Mouse (Mus musculus): ENCODE measurements around the gene Adgrg5. TPM values are rescaled to one million over a fixed set of nuclear protein-coding genes. Genes with fewer than 3 reads are reported as not detected.

Gene Adgrg5
- polyA plus RNA-seq (2012; rRNA removed) = 0.06 and 0.08 TPM in 2 replicates

GRCm38 (mm10) chr8:94923405-94923804 lies at the start of gene Adgrg5:
TSS of gene Adgrg5 (plus strand) at chr8:94923694.
- TF ChIP-seq CTCF (IDR thresholded peaks at IDR 0.05; ENCODE audit: borderline replicate concordance, insufficient read depth, low read depth, low read length) (no peak), POLR2A (IDR thresholded peaks at IDR 0.05; ENCODE audit: borderline replicate concordance, insufficient read depth, low read length) (no peak)
- H3K27ac ChIP-seq (ENCODE audit: insufficient read depth, low read length) = no peak within 1 kb of the TSS
- 43% methylated on average over 8 of the region's 8 CpGs for WGBS
- no peak for DNase-seq
- no peaks in the 10 kb centered on the region for H3K27me3 ChIP-seq (ENCODE audit: control insufficient read depth, insufficient read depth, low read length)
- H3K4me3 ChIP-seq (replicated peaks; ENCODE audit: insufficient read depth, low read depth, low read length) = no peak within 1 kb of the TSS
- H3K4me1 ChIP-seq (ENCODE audit: control insufficient read depth, insufficient read depth, low read length) = no peaks in the 10 kb centered on the region

DNA sequence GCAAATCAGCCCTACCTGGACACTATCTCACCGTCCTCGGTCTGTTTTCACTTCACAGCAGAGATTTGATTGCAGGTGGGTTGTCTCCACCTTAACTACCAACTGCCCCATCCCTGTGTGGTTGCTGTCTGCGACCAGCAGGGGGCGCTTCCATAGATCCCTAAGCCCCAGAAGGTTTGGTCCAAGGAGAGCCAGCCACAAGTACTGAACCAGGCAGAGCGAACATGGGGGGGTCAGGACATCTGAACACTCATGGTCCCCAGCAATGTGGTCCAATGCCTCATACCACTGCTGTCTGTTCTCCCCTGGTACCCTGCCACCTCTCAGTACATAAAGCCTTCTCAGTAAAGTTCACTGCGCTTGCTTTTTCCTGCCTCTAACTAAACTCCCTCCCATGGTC lies 49.1 kb upstream of the Adgrg5 start:
- no peaks in the 10 kb centered on the region for H3K27me3 ChIP-seq (ENCODE audit: control insufficient read depth, insufficient read depth, low read length)
- peaks cover 18% of the 10 kb centered on the region for H3K4me1 ChIP-seq (ENCODE audit: control insufficient read depth, insufficient read depth, low read length)
- DNase-seq = peak; percentile 54 to 67
- 19% methylated on average over 6 of the region's 6 CpGs for WGBS
- H3K4me3 ChIP-seq (replicated peaks; ENCODE audit: insufficient read depth, low read depth, low read length) = no peak overlapping the region
- TF ChIP-seq POLR2A (IDR thresholded peaks at IDR 0.05; ENCODE audit: borderline replicate concordance, insufficient read depth, low read length) = no peak
- peak; percentile 80 for TF ChIP-seq CTCF (IDR thresholded peaks at IDR 0.05; ENCODE audit: borderline replicate concordance, insufficient read depth, low read depth, low read length)
- no peak overlapping the region for H3K27ac ChIP-seq (ENCODE audit: insufficient read depth, low read length)

DNA sequence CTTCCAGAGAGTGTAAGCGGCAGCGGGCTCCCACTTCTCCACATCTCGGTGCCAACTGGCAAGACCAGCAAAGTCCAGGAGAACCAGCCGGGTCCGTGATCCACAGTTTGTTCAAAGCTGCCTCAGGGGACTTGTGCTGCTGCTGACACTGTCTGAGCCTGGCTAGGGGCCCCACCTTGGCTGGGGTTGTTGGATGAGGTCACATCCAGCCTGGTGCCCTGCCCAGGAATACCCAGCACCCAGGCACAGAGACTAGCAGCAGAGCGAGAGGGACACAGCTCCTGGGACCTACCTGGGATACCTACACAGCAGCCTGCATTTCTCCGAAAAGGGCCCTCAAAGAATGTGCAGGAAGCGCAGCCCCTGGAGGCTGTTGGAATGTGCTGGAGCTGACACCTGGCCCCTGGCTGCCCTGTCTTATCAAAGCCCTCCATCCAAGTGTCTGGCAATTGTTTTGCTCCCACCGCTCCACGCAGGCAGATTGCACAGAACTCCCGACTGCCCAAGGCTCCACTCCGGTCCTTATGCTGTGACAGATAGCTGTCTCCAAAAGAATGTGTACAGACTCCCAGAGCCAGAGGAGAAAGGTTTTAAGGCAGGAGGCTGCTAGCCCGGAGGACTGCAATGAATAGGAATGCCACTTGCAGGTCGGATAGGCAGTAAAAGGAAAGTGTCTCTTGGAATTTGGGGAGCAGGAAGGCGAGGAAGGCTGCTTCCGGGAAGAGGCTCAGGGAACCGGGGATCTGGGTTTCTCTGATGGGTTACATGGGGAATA lies 48.2 kb upstream of the Adgrg5 start:
- DNase-seq = no peak
- 6% methylated on average over 17 of the region's 17 CpGs for WGBS
- TF ChIP-seq POLR2A (IDR thresholded peaks at IDR 0.05; ENCODE audit: borderline replicate concordance, insufficient read depth, low read length) (no peak), CTCF (IDR thresholded peaks at IDR 0.05; ENCODE audit: borderline replicate concordance, insufficient read depth, low read depth, low read length) (no peak)
- Histone ChIP-seq H3K4me1 (ENCODE audit: control insufficient read depth, insufficient read depth, low read length) (peaks cover 10% of the 10 kb centered on the region), H3K4me3 (replicated peaks; ENCODE audit: insufficient read depth, low read depth, low read length) (peak overlapping the region; percentile 70), H3K27me3 (ENCODE audit: control insufficient read depth, insufficient read depth, low read length) (no peaks in the 10 kb centered on the region), H3K27ac (ENCODE audit: insufficient read depth, low read length) (no peak overlapping the region)

DNA sequence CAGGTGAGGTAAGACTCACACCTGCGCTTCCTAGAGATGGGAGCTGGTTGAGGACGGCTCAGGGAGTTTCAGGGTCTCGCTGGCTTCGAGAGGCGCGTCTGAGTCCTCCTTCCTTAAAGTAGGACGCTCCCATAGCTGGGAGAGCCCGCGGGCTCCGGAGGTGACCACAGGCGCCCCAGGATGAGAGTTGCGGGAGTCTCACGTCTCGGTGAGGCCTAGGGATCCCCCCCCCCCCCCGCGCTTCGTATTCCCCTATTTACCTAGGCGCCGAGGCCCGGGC lies 47.7 kb upstream of the Adgrg5 start:
- Histone ChIP-seq H3K27ac (ENCODE audit: insufficient read depth, low read length) (no peak overlapping the region), H3K27me3 (ENCODE audit: control insufficient read depth, insufficient read depth, low read length) (no peaks in the 10 kb centered on the region), H3K4me1 (ENCODE audit: control insufficient read depth, insufficient read depth, low read length) (peaks cover 8% of the 10 kb centered on the region), H3K4me3 (replicated peaks; ENCODE audit: insufficient read depth, low read depth, low read length) (peak overlapping the region; percentile 70)
- 1% methylated on average over 19 of the region's 20 CpGs for WGBS
- TF ChIP-seq POLR2A (IDR thresholded peaks at IDR 0.05; ENCODE audit: borderline replicate concordance, insufficient read depth, low read length) (no peak), CTCF (IDR thresholded peaks at IDR 0.05; ENCODE audit: borderline replicate concordance, insufficient read depth, low read depth, low read length) (no peak)
- DNase-seq = no peak

- Histone ChIP-seq H3K4me1 (ENCODE audit: control insufficient read depth, insufficient read depth, low read length) (peaks cover 6% of the 10 kb centered on the region), H3K4me3 (replicated peaks; ENCODE audit: insufficient read depth, low read depth, low read length) (peak within 1 kb of the TSS; percentile 70), H3K27ac (ENCODE audit: insufficient read depth, low read length) (no peak within 1 kb of the TSS), H3K27me3 (ENCODE audit: control insufficient read depth, insufficient read depth, low read length) (no peaks in the 10 kb centered on the region)
- WGBS = under 1% methylated on average over 36 of the region's 37 CpGs
- peak; percentile 68 to 76 for DNase-seq
- TF ChIP-seq POLR2A (IDR thresholded peaks at IDR 0.05; ENCODE audit: borderline replicate concordance, insufficient read depth, low read length) = no peak
- no peak for TF ChIP-seq CTCF (IDR thresholded peaks at IDR 0.05; ENCODE audit: borderline replicate concordance, insufficient read depth, low read depth, low read length)
These were observed 47.2 kb upstream of the Adgrg5 start, which contains the start of gene Dok4 for GRCm38 (mm10) chr8:94876197-94876730. TSS of gene Dok4 (minus strand) at chr8:94876330.

DNA sequence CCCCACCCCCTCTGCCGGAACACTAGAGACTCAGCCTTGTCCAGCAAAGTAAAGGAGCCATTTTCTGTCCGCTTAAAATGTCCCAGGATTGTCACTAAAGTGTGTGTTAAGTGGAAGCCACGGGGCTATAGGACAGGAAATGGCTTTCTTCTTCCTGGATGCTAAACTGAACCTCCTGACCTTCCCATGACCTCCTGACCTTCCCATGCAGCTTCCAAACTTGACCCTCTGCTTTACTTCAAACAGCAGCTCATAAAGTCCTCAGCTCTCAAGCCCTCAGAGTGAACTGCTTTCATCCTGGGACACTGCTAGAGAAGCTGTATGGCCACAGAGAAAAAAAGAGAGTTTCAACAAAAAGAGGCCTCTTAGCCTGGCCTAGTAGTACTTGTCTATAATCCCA lies 46.7 kb upstream of the Adgrg5 start:
- Histone ChIP-seq H3K4me1 (ENCODE audit: control insufficient read depth, insufficient read depth, low read length) (peaks cover 4% of the 10 kb centered on the region), H3K27ac (ENCODE audit: insufficient read depth, low read length) (no peak overlapping the region), H3K4me3 (replicated peaks; ENCODE audit: insufficient read depth, low read depth, low read length) (no peak overlapping the region), H3K27me3 (ENCODE audit: control insufficient read depth, insufficient read depth, low read length) (no peaks in the 10 kb centered on the region)
- TF ChIP-seq POLR2A (IDR thresholded peaks at IDR 0.05; ENCODE audit: borderline replicate concordance, insufficient read depth, low read length) (no peak), CTCF (IDR thresholded peaks at IDR 0.05; ENCODE audit: borderline replicate concordance, insufficient read depth, low read depth, low read length) (no peak)
- WGBS = 63% methylated on average over 3 of the region's 3 CpGs
- no peak for DNase-seq

- Histone ChIP-seq H3K27ac (ENCODE audit: insufficient read depth, low read length) (no peak overlapping the region), H3K4me3 (replicated peaks; ENCODE audit: insufficient read depth, low read depth, low read length) (no peak overlapping the region), H3K4me1 (ENCODE audit: control insufficient read depth, insufficient read depth, low read length) (no peaks in the 10 kb centered on the region), H3K27me3 (ENCODE audit: control insufficient read depth, insufficient read depth, low read length) (no peaks in the 10 kb centered on the region)
- WGBS = 78% methylated on average over 4 of the region's 4 CpGs
- DNase-seq = no peak
- TF ChIP-seq POLR2A (IDR thresholded peaks at IDR 0.05; ENCODE audit: borderline replicate concordance, insufficient read depth, low read length) (no peak), CTCF (IDR thresholded peaks at IDR 0.05; ENCODE audit: borderline replicate concordance, insufficient read depth, low read depth, low read length) (no peak)
These were observed 42.8 kb upstream of the Adgrg5 start for GRCm38 (mm10) chr8:94880742-94881141.

DNA sequence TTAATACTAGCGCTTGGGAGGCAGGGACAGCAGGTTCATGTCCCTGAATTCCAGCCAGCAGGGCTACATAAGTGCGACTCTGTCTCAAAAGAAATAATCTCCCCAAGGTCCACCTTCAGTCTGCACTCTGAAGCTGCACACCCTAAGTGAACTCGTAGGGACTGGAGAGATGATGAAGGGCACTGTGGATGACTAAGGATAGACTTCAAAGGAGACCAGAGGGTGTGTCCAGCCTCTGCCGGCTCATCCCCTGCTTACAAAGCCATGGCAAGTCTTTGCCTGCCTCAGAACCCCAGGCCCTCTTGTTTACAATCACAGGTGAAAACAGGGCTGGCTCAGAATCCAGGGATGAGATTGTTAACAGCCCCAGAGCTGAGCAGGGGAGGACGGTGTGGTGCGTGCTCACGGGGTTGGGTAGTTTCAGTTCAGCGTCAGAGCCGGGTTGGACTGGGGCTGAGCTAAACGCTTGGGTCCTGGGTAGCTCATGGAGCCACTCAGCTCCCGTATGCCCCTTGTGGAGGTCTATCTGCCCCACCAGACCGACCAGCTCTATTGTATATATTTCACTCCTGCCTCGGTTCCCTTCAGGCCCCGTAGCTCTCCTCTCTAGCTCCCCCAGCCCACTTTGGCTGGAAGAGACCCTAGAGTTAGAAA lies 35.0 kb upstream of the Adgrg5 start:
- 45% methylated on average over 14 of the region's 14 CpGs for WGBS
- TF ChIP-seq CTCF (IDR thresholded peaks at IDR 0.05; ENCODE audit: borderline replicate concordance, insufficient read depth, low read depth, low read length) (no peak), POLR2A (IDR thresholded peaks at IDR 0.05; ENCODE audit: borderline replicate concordance, insufficient read depth, low read length) (no peak)
- no peak for DNase-seq
- H3K4me3 ChIP-seq (replicated peaks; ENCODE audit: insufficient read depth, low read depth, low read length) = no peak overlapping the region
- no peak overlapping the region for H3K27ac ChIP-seq (ENCODE audit: insufficient read depth, low read length)
- H3K4me1 ChIP-seq (ENCODE audit: control insufficient read depth, insufficient read depth, low read length) = no peaks in the 10 kb centered on the region
- H3K27me3 ChIP-seq (ENCODE audit: control insufficient read depth, insufficient read depth, low read length) = no peaks in the 10 kb centered on the region
